Mouse (Mus musculus): ENCODE results near the gene Leng8. TPM values are rescaled to one million over a fixed set of nuclear protein-coding genes. Genes with fewer than 3 reads are reported as not detected.

The Leng8 gene
- polyA plus RNA-seq, 1 experiment from 2014 or later: 121 TPM

DNA sequence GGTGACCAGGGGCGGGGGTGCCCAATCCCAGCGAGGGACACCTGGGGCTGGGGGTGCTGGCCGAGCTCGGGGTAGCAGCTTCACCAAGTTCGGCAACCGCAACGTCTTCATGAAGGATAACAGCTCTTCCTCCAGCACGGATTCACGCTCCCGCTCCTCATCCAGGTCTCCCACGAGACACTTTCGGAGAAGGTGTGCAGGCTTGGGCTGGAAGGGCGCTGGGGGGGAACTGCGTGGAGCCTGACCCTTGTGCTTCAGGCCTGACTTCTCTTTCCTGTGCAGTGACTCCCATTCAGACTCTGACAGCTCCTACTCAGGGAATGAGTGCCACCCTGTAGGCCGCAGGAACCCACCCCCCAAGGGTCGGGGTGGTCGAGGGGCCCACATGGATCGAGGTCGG, 6.7 kb downstream of the Leng8 start:
- WGBS: 95% methylated on average over 19 of the region's 19 CpGs
- no peak for ATAC-seq (ENCODE audit: low FRiP score, low read depth)
- Histone ChIP-seq H3K4me1 (peaks cover 8% of the 10 kb centered on the region), H3K4me2 (replicated peaks) (no peak overlapping the region), H3K27ac (replicated peaks) (no peak overlapping the region), H3K9me3 (no peaks in the 10 kb centered on the region), H3K27me3 (no peaks in the 10 kb centered on the region), H3K36me3 (peaks cover 97% of the 10 kb centered on the region), H3K9ac (replicated peaks) (no peak overlapping the region), H3K4me3 (no peak overlapping the region)

DNA sequence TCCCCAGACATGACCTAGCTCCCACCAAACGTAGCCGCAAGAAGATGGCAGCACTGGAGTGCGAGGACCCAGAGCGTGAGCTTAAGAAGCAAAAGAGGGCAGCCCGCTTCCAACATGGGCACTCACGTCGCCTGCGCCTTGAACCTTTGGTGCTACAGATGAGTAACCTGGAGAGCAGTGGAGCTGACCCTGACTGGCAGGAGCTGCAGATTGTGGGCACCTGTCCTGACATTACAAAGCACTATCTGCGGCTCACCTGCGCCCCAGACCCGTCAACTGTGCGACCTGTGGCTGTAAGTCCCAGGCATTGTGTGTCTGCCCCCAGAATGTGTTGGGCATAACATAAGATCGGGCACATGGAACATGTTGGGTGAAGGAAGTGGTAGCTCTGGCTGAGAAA, 7.2 kb downstream of the Leng8 start:
- H3K36me3 ChIP-seq: peaks cover 92% of the 10 kb centered on the region

DNA sequence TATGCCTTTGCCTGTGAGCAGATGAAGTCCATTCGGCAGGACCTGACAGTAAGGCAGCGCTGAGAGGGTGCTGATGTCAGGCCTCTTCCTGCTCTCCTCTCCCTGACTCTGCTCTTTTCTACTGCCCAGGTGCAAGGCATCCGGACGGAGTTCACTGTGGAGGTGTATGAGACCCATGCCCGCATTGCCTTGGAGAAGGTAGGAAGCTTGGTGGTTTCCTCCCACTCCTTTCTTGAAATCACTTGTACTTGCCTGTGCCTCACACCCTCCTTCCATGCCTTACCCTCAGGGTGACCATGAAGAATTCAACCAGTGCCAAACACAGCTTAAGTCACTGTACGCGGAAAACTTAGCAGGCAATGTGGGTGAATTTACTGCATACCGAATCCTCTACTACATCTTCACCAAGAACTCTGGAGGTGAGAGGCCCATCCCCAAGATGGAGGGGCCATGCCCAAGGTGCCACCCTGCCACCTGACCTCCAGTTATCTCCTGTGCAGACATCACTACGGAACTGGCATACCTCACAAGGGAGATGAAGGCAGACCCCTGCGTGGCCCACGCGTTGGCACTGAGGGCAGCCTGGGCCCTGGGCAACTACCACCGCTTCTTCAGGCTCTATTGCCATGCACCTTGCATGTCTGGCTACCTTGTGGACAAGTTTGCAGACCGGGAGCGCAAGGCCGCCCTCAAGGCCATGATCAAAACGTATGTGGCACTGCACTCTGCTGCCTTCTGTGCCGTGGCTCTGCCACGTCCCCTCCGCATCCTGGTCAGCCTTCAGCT, 8.1 kb downstream of the Leng8 start:
- no peak overlapping the region for H3K4me2 ChIP-seq (replicated peaks)
- no peak overlapping the region for H3K9ac ChIP-seq (replicated peaks)
- H3K4me3 ChIP-seq: no peak overlapping the region
- WGBS: 97% methylated on average over 20 of the region's 20 CpGs
- H3K4me1 ChIP-seq: peaks cover 13% of the 10 kb centered on the region
- no peak for ATAC-seq (ENCODE audit: low FRiP score, low read depth)
- no peaks in the 10 kb centered on the region for H3K9me3 ChIP-seq
- H3K36me3 ChIP-seq: peaks cover 83% of the 10 kb centered on the region
- no peak overlapping the region for H3K27ac ChIP-seq (replicated peaks)
- H3K27me3 ChIP-seq: peaks cover under 1% of the 10 kb centered on the region

More for the DNA sequence above, 7.2 kb downstream of the Leng8 start:
- no peak for ATAC-seq (ENCODE audit: low FRiP score, low read depth)
- Histone ChIP-seq H3K27ac (replicated peaks) (no peak overlapping the region), H3K27me3 (no peaks in the 10 kb centered on the region), H3K4me2 (replicated peaks) (no peak overlapping the region), H3K4me1 (peaks cover 10% of the 10 kb centered on the region), H3K9ac (replicated peaks) (no peak overlapping the region), H3K9me3 (no peaks in the 10 kb centered on the region), H3K4me3 (no peak overlapping the region)
- 98% methylated on average over 13 of the region's 13 CpGs for WGBS

DNA sequence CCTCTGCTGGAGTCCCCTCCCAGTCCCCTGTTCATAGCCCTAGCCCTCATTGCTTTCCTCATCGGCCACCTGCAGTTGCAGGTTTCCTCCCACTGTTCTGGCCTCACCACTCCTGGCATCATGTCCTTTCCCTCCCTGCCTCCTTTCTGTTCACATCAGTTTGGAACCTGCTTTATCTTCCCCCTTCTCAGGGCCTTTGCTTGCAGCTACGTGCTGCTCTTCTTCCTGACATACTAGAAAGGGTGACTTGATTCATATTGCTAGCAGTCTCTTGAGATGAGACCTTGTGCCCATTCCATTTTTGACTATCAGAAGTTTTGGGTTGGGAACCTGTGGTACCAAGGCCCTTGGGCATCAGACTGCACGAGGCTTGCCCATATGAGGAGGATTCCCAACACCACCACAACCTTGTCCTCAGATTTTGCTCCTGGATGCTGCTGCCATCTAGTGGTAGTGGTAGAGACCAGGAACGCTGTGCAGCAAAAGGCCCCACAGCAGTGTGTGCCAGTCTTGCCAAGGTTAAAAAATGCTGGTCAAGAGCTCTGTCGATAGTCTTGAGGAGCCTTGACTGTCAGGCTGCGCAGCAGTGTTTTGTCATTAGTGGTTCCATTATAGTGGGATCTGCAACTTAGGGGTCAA, 8.8 kb downstream of the Leng8 start:
- no peak for ATAC-seq (ENCODE audit: low FRiP score, low read depth)
- WGBS: 74% methylated on average over 6 of the region's 6 CpGs
- no peaks in the 10 kb centered on the region for H3K9me3 ChIP-seq

DNA sequence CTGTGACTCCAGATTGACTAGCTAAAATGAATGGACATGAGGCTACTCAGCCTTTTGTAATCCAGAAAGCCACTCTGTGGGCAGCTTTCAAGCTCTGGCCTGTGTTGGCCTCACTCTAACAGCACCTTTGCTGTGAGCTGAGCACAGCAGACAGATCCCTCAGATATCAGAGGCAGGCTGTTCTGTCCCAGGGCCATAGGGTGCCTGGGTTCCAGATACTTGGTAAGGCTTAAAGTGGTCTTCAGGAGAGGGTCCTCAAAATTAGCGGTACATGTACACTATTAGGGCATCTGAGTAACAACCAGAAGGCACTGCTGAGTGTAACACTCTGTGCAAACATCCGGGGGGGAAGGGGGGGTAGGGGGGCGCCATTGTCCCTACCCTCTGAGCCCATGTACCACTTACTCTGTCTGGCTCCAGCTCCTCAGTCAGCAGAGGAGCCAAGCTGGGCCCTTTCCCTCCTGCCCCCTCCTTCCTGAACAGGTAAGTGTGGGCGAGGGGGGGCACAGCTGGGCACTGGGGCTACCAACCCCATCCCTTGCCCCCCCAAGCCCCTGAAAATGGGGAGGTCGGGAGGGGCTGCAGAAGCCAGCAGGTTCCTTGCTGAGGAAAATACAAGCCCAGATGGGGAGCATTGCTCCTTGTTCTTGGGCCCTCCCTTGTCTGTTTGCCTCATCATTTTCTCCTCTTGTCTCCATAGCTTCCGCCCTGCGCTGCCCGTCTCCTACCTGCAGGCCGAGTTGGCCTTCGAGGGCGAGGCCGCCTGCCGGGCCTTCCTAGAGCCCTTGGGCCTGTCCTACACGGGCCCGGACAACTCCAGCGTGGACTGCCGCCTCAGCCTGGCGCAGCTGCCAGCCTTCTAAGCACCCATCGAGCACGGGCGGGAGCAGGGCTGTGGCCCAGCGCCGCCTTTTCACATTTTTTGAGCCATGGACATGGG, 9.7 kb downstream of the Leng8 start:
- no peak for ATAC-seq (ENCODE audit: low FRiP score, low read depth)
- 92% methylated on average over 23 of the region's 23 CpGs for WGBS
- no peak overlapping the region for H3K4me3 ChIP-seq
- H3K36me3 ChIP-seq: peaks cover 67% of the 10 kb centered on the region
- H3K4me2 ChIP-seq (replicated peaks): no peak overlapping the region
- peaks cover 23% of the 10 kb centered on the region for H3K4me1 ChIP-seq
- peaks cover 16% of the 10 kb centered on the region for H3K27me3 ChIP-seq
- H3K9ac ChIP-seq (replicated peaks): no peak overlapping the region
- no peaks in the 10 kb centered on the region for H3K9me3 ChIP-seq
- H3K27ac ChIP-seq (replicated peaks): no peak overlapping the region

More for the DNA sequence above, 8.8 kb downstream of the Leng8 start:
- Histone ChIP-seq H3K9ac (replicated peaks) (no peak overlapping the region), H3K36me3 (peaks cover 76% of the 10 kb centered on the region), H3K4me1 (peaks cover 17% of the 10 kb centered on the region), H3K4me3 (no peak overlapping the region), H3K27ac (replicated peaks) (no peak overlapping the region), H3K4me2 (replicated peaks) (no peak overlapping the region), H3K27me3 (peaks cover 8% of the 10 kb centered on the region)

DNA sequence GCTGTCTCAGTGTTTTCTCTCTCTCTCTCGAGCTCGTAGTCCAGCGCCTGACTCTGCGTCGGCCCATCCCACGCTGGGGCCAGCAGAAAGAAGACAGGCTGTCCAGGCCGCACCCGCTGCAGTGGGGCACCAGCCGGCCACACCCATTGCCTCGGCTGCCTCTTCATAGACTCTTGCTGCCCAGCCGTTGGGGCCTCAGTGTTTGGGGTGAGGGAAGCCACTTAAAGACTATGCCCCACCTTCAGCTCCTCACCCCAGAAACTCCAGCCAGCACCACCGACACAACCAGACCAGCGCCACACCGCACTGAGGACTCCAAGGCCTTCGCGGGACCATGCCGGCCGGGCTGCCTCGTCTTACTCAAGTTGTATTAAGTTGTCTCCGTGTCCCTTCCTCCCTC, 10.5 kb downstream of the Leng8 start:
- Histone ChIP-seq H3K27ac (replicated peaks) (no peak overlapping the region), H3K4me2 (replicated peaks) (no peak overlapping the region), H3K36me3 (peaks cover 59% of the 10 kb centered on the region), H3K4me3 (no peak overlapping the region), H3K9ac (replicated peaks) (no peak overlapping the region), H3K9me3 (no peaks in the 10 kb centered on the region), H3K4me1 (peaks cover 25% of the 10 kb centered on the region), H3K27me3 (peaks cover 25% of the 10 kb centered on the region)
- ATAC-seq (ENCODE audit: low FRiP score, low read depth): no peak
- WGBS: 89% methylated on average over 18 of the region's 20 CpGs

DNA sequence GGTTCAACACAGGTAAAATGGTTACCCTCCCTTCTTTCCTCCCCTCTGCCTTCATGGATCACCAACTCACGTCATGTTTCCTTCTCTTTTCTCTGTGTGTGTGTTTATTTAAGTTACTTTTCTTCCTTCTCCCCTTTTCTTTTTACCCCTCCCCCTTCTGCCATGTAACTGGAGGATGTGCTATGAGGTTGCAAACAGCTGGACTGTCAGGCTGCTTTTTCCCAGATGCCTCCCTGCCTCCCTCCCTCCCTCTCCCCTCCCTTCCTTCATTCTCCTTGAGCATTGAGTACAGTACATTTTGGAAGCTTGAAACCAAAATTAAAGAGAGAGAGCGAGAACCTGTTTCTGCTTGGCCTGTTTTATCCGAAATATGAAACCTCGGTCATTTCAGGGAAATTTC, 11.0 kb downstream of the Leng8 start:
- Histone ChIP-seq H3K27me3 (peaks cover 29% of the 10 kb centered on the region), H3K9ac (replicated peaks) (no peak overlapping the region), H3K4me3 (no peak overlapping the region), H3K9me3 (no peaks in the 10 kb centered on the region), H3K36me3 (peaks cover 54% of the 10 kb centered on the region), H3K4me1 (peaks cover 25% of the 10 kb centered on the region), H3K27ac (replicated peaks) (no peak overlapping the region), H3K4me2 (replicated peaks) (peak overlapping the region; percentile 89; the same call in 1 of the 2 replicates)
- no peak for ATAC-seq (ENCODE audit: low FRiP score, low read depth)
- WGBS: 85% methylated on average over 4 of the region's 4 CpGs

DNA sequence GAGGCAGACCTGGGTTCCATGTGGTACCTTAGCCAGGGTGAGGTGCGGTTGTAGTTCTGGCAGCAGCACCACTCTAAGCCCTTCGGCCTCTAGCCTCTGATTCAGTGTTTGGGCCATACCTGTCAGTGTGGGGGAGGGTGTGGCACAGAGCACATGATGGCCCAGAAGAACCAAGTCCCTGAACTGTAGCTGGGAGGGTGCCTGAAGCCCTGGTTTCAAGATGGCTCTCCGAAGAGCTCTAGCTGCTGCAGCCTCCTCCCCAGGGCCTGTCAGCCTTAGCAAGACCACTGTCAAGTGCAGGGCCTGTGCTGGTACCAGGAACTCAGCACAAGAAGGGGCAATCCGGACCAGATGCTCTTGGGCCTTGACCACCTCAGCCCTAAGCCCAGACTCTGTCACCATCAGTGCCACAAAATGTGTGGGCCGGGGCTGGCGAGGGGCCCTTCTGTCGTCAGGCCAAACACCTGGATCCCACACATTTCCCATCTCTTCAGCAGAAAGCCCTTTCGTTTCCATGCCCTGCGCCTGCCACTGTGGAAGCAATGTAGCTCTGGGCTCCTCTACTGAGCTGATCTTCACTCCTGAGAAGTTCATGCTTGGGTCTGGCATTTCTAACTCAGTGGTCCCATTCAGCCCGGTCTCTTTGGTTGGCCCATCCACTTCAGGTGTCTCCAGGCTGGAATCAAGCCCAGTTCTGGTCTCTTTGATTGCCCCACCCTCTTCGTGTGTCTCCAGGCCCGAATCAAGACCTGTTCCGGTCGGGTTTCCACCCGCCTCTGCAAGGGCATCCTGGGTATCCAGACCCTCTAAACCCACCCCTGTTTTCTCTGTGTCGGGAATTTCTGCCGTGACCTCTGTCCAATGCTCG, 11.7 kb downstream of the Leng8 start:
- Histone ChIP-seq H3K9me3 (no peaks in the 10 kb centered on the region), H3K27ac (replicated peaks) (peak overlapping the region; percentile 80), H3K4me2 (replicated peaks) (peak overlapping the region; percentile 89), H3K9ac (replicated peaks) (peak overlapping the region; percentile 76), H3K36me3 (peaks cover 47% of the 10 kb centered on the region), H3K4me3 (peak overlapping the region; percentile 72), H3K4me1 (peaks cover 25% of the 10 kb centered on the region), H3K27me3 (peaks cover 31% of the 10 kb centered on the region)
- ATAC-seq (ENCODE audit: low FRiP score, low read depth): peak; percentile 2
- 27% methylated on average over 18 of the region's 18 CpGs for WGBS

DNA sequence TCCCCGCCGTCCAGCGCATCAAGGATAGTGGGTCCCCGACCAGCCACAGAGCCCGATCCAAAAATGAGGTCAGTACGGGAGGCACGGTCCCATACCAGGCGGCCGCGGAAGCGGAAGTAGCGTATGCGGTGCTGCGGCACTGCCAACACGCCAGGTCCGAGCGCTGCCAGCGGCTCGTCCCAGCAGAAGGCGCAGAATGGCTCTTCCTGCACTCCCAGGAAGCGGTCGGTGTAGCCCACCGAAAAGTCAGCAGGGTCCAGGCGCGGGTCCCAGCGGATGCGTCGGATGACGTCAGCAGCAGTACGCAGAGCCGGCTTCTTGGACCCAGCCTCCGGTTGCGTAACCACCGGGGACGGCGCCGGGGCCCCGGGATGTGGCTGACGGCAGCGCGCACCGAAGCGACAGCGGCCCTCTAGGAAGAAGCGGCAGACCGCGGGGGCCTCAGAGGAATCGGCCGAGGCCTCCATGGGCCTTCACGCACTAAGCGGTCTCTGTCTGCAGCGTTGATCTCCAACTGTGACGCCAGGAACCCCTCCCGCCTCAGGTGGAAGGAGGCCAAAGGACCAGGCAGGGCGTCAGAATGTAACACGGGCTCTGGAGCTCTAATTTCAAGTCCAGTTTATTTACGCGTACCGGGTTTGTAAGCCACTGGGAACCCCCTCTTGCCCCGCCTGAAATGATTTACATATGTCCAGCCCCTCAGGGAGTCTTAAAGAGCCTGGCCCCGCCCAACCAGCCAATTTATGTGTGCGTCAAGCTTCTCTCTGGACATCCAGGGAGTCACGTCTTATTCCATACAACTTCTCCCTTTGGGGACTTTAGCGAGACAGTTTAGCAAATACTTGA, 12.6 kb downstream of the Leng8 start:
- peaks cover 35% of the 10 kb centered on the region for H3K27me3 ChIP-seq
- H3K27ac ChIP-seq (replicated peaks): peak overlapping the region; percentile 80
- WGBS: under 1% methylated on average over 64 of the region's 64 CpGs
- H3K4me3 ChIP-seq: peak overlapping the region; percentile 72
- peaks cover 25% of the 10 kb centered on the region for H3K4me1 ChIP-seq
- peak overlapping the region; percentile 76 for H3K9ac ChIP-seq (replicated peaks)
- peak overlapping the region; percentile 89 for H3K4me2 ChIP-seq (replicated peaks)
- ATAC-seq (ENCODE audit: low FRiP score, low read depth): peak; percentile 73
- H3K9me3 ChIP-seq: no peaks in the 10 kb centered on the region
- peaks cover 38% of the 10 kb centered on the region for H3K36me3 ChIP-seq

DNA sequence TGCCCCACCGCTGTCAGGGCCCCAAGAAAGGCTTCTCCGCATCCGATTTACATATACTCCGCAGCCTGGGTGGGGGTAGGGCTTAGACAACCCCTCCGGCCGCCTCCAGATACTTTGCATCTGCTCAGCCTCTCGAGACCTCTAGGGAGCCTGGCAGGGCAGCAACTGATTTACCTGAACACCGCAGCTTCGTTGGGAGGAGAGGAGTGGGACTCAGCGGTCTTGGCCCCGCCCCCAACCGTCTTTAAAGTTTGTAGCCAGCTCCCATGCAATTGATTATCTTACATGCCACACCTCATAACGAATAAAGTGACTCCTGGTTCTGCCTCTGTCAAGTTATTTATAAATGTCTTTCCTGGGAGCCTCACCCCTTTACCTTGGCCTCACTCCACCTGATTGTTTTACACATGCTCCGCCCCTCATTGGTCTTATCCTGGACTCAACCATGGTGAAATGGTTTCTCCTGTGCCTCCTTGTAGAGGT, 13.3 kb downstream of the Leng8 start, which contains the start of gene Leng9:
Gene Leng9, minus strand, starts transcription at position 316 of the 483 bp plus-strand sequence.
- peaks cover 25% of the 10 kb centered on the region for H3K4me1 ChIP-seq
- H3K36me3 ChIP-seq: peaks cover 32% of the 10 kb centered on the region
- peak within 1 kb of the TSS; percentile 76 for H3K9ac ChIP-seq (replicated peaks)
- peak within 1 kb of the TSS; percentile 72 for H3K4me3 ChIP-seq
- ATAC-seq (ENCODE audit: low FRiP score, low read depth): peak; percentile 45; the same call in 1 of the 2 replicates
- H3K4me2 ChIP-seq (replicated peaks): peak within 1 kb of the TSS; percentile 89
- WGBS: 1% methylated on average over 14 of the region's 14 CpGs
- no peaks in the 10 kb centered on the region for H3K9me3 ChIP-seq
- H3K27ac ChIP-seq (replicated peaks): peak within 1 kb of the TSS; percentile 80
- H3K27me3 ChIP-seq: peaks cover 35% of the 10 kb centered on the region

All from midbrain, embryonic 12.5 days (tissue).